Mouse (Mus musculus): ENCODE data around the gene Spns3. TPM values are rescaled to one million over a fixed set of nuclear protein-coding genes. Genes with fewer than 3 reads are reported as not detected.

The Spns3 gene
- polyA plus RNA-seq, 1 experiment, result 15.4 TPM

- no peak for DNase-seq
- H3K4me1 ChIP-seq (replicated peaks; ENCODE audit: control insufficient read depth, insufficient read depth, low read length), result no peaks in the 10 kb centered on the region
- H3K27me3 ChIP-seq (ENCODE audit: control insufficient read depth, insufficient read depth, low read length), result no peaks in the 10 kb centered on the region
- no peak overlapping the region for H3K27ac ChIP-seq (ENCODE audit: control insufficient read depth, insufficient read depth, low read length)
- H3K36me3 ChIP-seq (ENCODE audit: control insufficient read depth, insufficient read depth, low read length), result no peaks in the 10 kb centered on the region
- H3K4me3 ChIP-seq (ENCODE audit: control insufficient read depth, insufficient read depth, low read length), result no peak overlapping the region
- TF ChIP-seq POLR2A (IDR thresholded peaks at IDR 0.05; ENCODE audit: control insufficient read depth, extremely low read depth, insufficient read depth, low read length, poor library complexity), result no peak
- TF ChIP-seq CTCF (IDR thresholded peaks at IDR 0.05; ENCODE audit: borderline replicate concordance, control insufficient read depth, extremely low read depth, insufficient read depth, low read length, poor library complexity), result no peak
- WGBS, result 93% methylated on average over 5 of the region's 5 CpGs
Measured at GRCm38 (mm10) chr11:72521598-72522541, 28.4 kb downstream of the Spns3 start.

GRCm38 (mm10) chr11:72519895-72520294 is 30.4 kb downstream of the Spns3 start:
- 90% methylated on average over 3 of the region's 3 CpGs for WGBS
- TF ChIP-seq POLR2A (IDR thresholded peaks at IDR 0.05; ENCODE audit: control insufficient read depth, extremely low read depth, insufficient read depth, low read length, poor library complexity) (no peak), CTCF (IDR thresholded peaks at IDR 0.05; ENCODE audit: borderline replicate concordance, control insufficient read depth, extremely low read depth, insufficient read depth, low read length, poor library complexity) (no peak)
- no peak overlapping the region for H3K27ac ChIP-seq (ENCODE audit: control insufficient read depth, insufficient read depth, low read length)
- H3K27me3 ChIP-seq (ENCODE audit: control insufficient read depth, insufficient read depth, low read length), result no peaks in the 10 kb centered on the region
- DNase-seq, result no peak
- no peaks in the 10 kb centered on the region for H3K36me3 ChIP-seq (ENCODE audit: control insufficient read depth, insufficient read depth, low read length)
- no peaks in the 10 kb centered on the region for H3K4me1 ChIP-seq (replicated peaks; ENCODE audit: control insufficient read depth, insufficient read depth, low read length)
- no peak overlapping the region for H3K4me3 ChIP-seq (ENCODE audit: control insufficient read depth, insufficient read depth, low read length)

- WGBS, result 90% methylated on average over 4 of the region's 4 CpGs
- Histone ChIP-seq H3K4me3 (ENCODE audit: control insufficient read depth, insufficient read depth, low read length) (no peak overlapping the region), H3K27ac (ENCODE audit: control insufficient read depth, insufficient read depth, low read length) (no peak overlapping the region), H3K36me3 (ENCODE audit: control insufficient read depth, insufficient read depth, low read length) (no peaks in the 10 kb centered on the region), H3K27me3 (ENCODE audit: control insufficient read depth, insufficient read depth, low read length) (no peaks in the 10 kb centered on the region), H3K4me1 (replicated peaks; ENCODE audit: control insufficient read depth, insufficient read depth, low read length) (no peaks in the 10 kb centered on the region)
- DNase-seq, result no peak
- TF ChIP-seq CTCF (IDR thresholded peaks at IDR 0.05; ENCODE audit: borderline replicate concordance, control insufficient read depth, extremely low read depth, insufficient read depth, low read length, poor library complexity) (no peak), POLR2A (IDR thresholded peaks at IDR 0.05; ENCODE audit: control insufficient read depth, extremely low read depth, insufficient read depth, low read length, poor library complexity) (no peak)
Measured at GRCm38 (mm10) chr11:72519189-72519588, 31.1 kb downstream of the Spns3 start.

GRCm38 (mm10) chr11:72518449-72518848 is 31.9 kb downstream of the Spns3 start:
- TF ChIP-seq CTCF (IDR thresholded peaks at IDR 0.05; ENCODE audit: borderline replicate concordance, control insufficient read depth, extremely low read depth, insufficient read depth, low read length, poor library complexity), result no peak
- TF ChIP-seq POLR2A (IDR thresholded peaks at IDR 0.05; ENCODE audit: control insufficient read depth, extremely low read depth, insufficient read depth, low read length, poor library complexity), result no peak
- Histone ChIP-seq H3K4me1 (replicated peaks; ENCODE audit: control insufficient read depth, insufficient read depth, low read length) (no peaks in the 10 kb centered on the region), H3K4me3 (ENCODE audit: control insufficient read depth, insufficient read depth, low read length) (no peak overlapping the region), H3K27ac (ENCODE audit: control insufficient read depth, insufficient read depth, low read length) (no peak overlapping the region), H3K27me3 (ENCODE audit: control insufficient read depth, insufficient read depth, low read length) (no peaks in the 10 kb centered on the region), H3K36me3 (ENCODE audit: control insufficient read depth, insufficient read depth, low read length) (no peaks in the 10 kb centered on the region)
- no peak for DNase-seq
- 92% methylated on average over 2 of the region's 2 CpGs for WGBS

GRCm38 (mm10) chr11:72514967-72515366 is 35.3 kb downstream of the Spns3 start:
- no peak overlapping the region for H3K27ac ChIP-seq (ENCODE audit: control insufficient read depth, insufficient read depth, low read length)
- 88% methylated on average over 3 of the region's 3 CpGs for WGBS
- no peaks in the 10 kb centered on the region for H3K4me1 ChIP-seq (replicated peaks; ENCODE audit: control insufficient read depth, insufficient read depth, low read length)
- H3K27me3 ChIP-seq (ENCODE audit: control insufficient read depth, insufficient read depth, low read length), result no peaks in the 10 kb centered on the region
- no peak for DNase-seq
- H3K36me3 ChIP-seq (ENCODE audit: control insufficient read depth, insufficient read depth, low read length), result no peaks in the 10 kb centered on the region
- H3K4me3 ChIP-seq (ENCODE audit: control insufficient read depth, insufficient read depth, low read length), result no peak overlapping the region
- TF ChIP-seq POLR2A (IDR thresholded peaks at IDR 0.05; ENCODE audit: control insufficient read depth, extremely low read depth, insufficient read depth, low read length, poor library complexity) (no peak), CTCF (IDR thresholded peaks at IDR 0.05; ENCODE audit: borderline replicate concordance, control insufficient read depth, extremely low read depth, insufficient read depth, low read length, poor library complexity) (no peak)

GRCm38 (mm10) chr11:72508651-72509050 is 41.7 kb downstream of the Spns3 start:
- no peak overlapping the region for H3K4me3 ChIP-seq (ENCODE audit: control insufficient read depth, insufficient read depth, low read length)
- no peaks in the 10 kb centered on the region for H3K36me3 ChIP-seq (ENCODE audit: control insufficient read depth, insufficient read depth, low read length)
- no peaks in the 10 kb centered on the region for H3K27me3 ChIP-seq (ENCODE audit: control insufficient read depth, insufficient read depth, low read length)
- TF ChIP-seq POLR2A (IDR thresholded peaks at IDR 0.05; ENCODE audit: control insufficient read depth, extremely low read depth, insufficient read depth, low read length, poor library complexity), result no peak
- TF ChIP-seq CTCF (IDR thresholded peaks at IDR 0.05; ENCODE audit: borderline replicate concordance, control insufficient read depth, extremely low read depth, insufficient read depth, low read length, poor library complexity), result no peak
- no peak for DNase-seq
- H3K27ac ChIP-seq (ENCODE audit: control insufficient read depth, insufficient read depth, low read length), result no peak overlapping the region
- WGBS, result 98% methylated on average over 5 of the region's 5 CpGs
- no peaks in the 10 kb centered on the region for H3K4me1 ChIP-seq (replicated peaks; ENCODE audit: control insufficient read depth, insufficient read depth, low read length)
